ENCODE assay signal across 19 mouse cellular contexts in the genomic region with DNA sequence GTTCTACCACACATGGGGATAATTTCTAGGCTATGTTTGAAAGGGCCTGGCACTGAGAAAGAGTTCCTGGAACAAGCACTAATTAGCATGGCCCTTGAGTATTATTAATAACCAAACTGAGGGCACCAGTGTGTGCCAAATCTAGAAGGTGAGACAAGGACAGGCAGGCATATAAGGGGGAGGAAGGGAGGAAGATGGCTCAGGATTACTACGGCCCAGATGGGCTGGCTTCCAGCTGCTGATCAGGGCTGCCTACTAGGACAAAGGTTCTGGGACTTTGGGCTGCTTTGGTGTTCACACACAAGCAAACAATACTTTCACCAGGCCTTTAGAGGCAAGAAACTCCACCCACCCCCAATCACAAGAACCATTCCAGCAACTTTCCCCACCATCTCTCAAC. TPM values are rescaled to one million over a fixed set of nuclear protein-coding genes. Genes with fewer than 3 reads are reported as not detected.
A peak's percentile ranks its signal among the peaks of the same experiment; 100 is the strongest.
DNase-seq lines count a peak whose midpoint lies in the region; ATAC-seq and TF ChIP-seq lines count a peak whose summit lies in the region.
"Had no signal": no experiment of that assay in that cellular context is flagged by ENCODE, and none has a peak within 500 bp of the region (broad histone marks: within the 10 kb centered on the region; RNA-seq: fewer than 3 reads in every experiment).

No protein-coding gene starts in this region.

- H3K79me2 ChIP-seq in liver, adult 2 months (ENCODE audit: control insufficient read depth, insufficient read depth, low read length) = no peaks in the 10 kb centered on the region

- TF ChIP-seq CTCF in liver, adult 2 months (IDR thresholded peaks at IDR 0.05; ENCODE audit: low read depth, low read length) = no peak
- no peak for TF ChIP-seq CTCF in heart, postnatal 0 days (IDR thresholded peaks at IDR 0.05; ENCODE audit: low read depth)
- no peak for TF ChIP-seq CTCF in intestine, postnatal 0 days (IDR thresholded peaks at IDR 0.05; ENCODE audit: low read depth)

- no peak for TF ChIP-seq EP300 in heart, postnatal 0 days (IDR thresholded peaks at IDR 0.05; ENCODE audit: low read depth)

- no peak overlapping the region for H3K4me3 ChIP-seq in heart, embryonic 11.5 days (ENCODE audit: low read depth, low read length)
- no peak overlapping the region for H3K4me3 ChIP-seq in liver, adult 2 months (ENCODE audit: insufficient read depth, low read depth, low read length)
- H3K4me3 ChIP-seq in liver, embryonic 12.5 days = no peak overlapping the region
- H3K4me3 ChIP-seq in heart, postnatal 0 days (ENCODE audit: low read depth, low read length) = no peak overlapping the region
- H3K4me3 ChIP-seq in midbrain, embryonic 13.5 days (replicated peaks) = no peak overlapping the region
- no peak overlapping the region for H3K4me3 ChIP-seq in intestine, postnatal 0 days (ENCODE audit: low read depth, low read length)
- H3K4me3 ChIP-seq: embryonic facial prominence, embryonic 13.5 days; hindbrain, embryonic 10.5 days; lung, embryonic 15.5 days had no signal

- DNase-seq in heart, adult 18-20 months = peak; percentile 48 to 57
- peak; percentile 79 for DNase-seq in liver, adult 2 months (ENCODE audit: extremely low read depth, low read depth, low spot score)
- DNase-seq in heart, postnatal 0 days (ENCODE audit: low spot score) = peak; percentile 16
- DNase-seq in kidney, postnatal 25 days = peak; percentile 24 to 41
- DNase-seq: cerebellum, adult 9-11 months; gastrocnemius, postnatal 36 days; midbrain, embryonic 14.5 days; right cerebral cortex, adult 18-20 months; thymus, adult 2 months had no signal

- WGBS in heart, embryonic 11.5 days (ENCODE audit: insufficient replicate concordance) = 63% methylated on average over 1 of the region's 1 CpGs
- 11% methylated on average over 1 of the region's 1 CpGs for WGBS in liver, adult 2 months
- 86% methylated on average over 1 of the region's 1 CpGs for WGBS in liver, embryonic 12.5 days (ENCODE audit: insufficient replicate concordance)
- 36% methylated on average over 1 of the region's 1 CpGs for WGBS in heart, postnatal 0 days
- 77% methylated on average over 1 of the region's 1 CpGs for WGBS in midbrain, embryonic 13.5 days
- 73% methylated on average over 1 of the region's 1 CpGs for WGBS in intestine, postnatal 0 days

- no peaks in the 10 kb centered on the region for H3K9me3 ChIP-seq in heart, embryonic 11.5 days (replicated peaks; ENCODE audit: control insufficient read depth, low read length)
- no peaks in the 10 kb centered on the region for H3K9me3 ChIP-seq in liver, embryonic 12.5 days (replicated peaks)
- no peaks in the 10 kb centered on the region for H3K9me3 ChIP-seq in heart, postnatal 0 days (replicated peaks; ENCODE audit: control insufficient read depth, low read length)
- H3K9me3 ChIP-seq in midbrain, embryonic 13.5 days = no peaks in the 10 kb centered on the region
- H3K9me3 ChIP-seq in intestine, postnatal 0 days (ENCODE audit: control insufficient read depth) = no peaks in the 10 kb centered on the region
- H3K9me3 ChIP-seq: embryonic facial prominence, embryonic 13.5 days; G1E; hindbrain, embryonic 10.5 days; lung, embryonic 15.5 days had no signal

- ATAC-seq in heart, embryonic 11.5 days (replicated peaks; ENCODE audit: insufficient number of reproducible peaks, low FRiP score, low TSS enrichment) = no peak
- no peak for ATAC-seq in liver, embryonic 12.5 days
- ATAC-seq in heart, postnatal 0 days (ENCODE audit: insufficient read depth, low read depth) = no peak
- no peak for ATAC-seq in midbrain, embryonic 13.5 days
- ATAC-seq in intestine, postnatal 0 days = no peak
- ATAC-seq: CD4-positive, CD25-positive, alpha-beta regulatory T cell, adult 4 months had no signal

- no peaks in the 10 kb centered on the region for H3K36me3 ChIP-seq in heart, embryonic 11.5 days (ENCODE audit: control insufficient read depth, insufficient read depth, low read length)
- H3K36me3 ChIP-seq in liver, adult 2 months (ENCODE audit: control insufficient read depth, insufficient read depth, low read length) = no peaks in the 10 kb centered on the region
- H3K36me3 ChIP-seq in liver, embryonic 12.5 days = no peaks in the 10 kb centered on the region
- H3K36me3 ChIP-seq in heart, postnatal 0 days (replicated peaks; ENCODE audit: control insufficient read depth, insufficient read depth, low read length) = no peaks in the 10 kb centered on the region
- no peaks in the 10 kb centered on the region for H3K36me3 ChIP-seq in midbrain, embryonic 13.5 days
- H3K36me3 ChIP-seq in intestine, postnatal 0 days (ENCODE audit: control insufficient read depth, insufficient read depth) = no peaks in the 10 kb centered on the region
- H3K36me3 ChIP-seq: embryonic facial prominence, embryonic 13.5 days; G1E; hindbrain, embryonic 10.5 days; lung, embryonic 15.5 days had no signal

- no peak for TF ChIP-seq POLR2A in liver, adult 2 months (IDR thresholded peaks at IDR 0.05; ENCODE audit: extremely low read depth, insufficient read depth, low read length)

- H3K27ac ChIP-seq in heart, embryonic 11.5 days (ENCODE audit: low read depth, low read length) = no peak overlapping the region
- H3K27ac ChIP-seq in liver, adult 2 months (replicated peaks; ENCODE audit: insufficient read depth, low read depth, low read length) = no peak overlapping the region
- no peak overlapping the region for H3K27ac ChIP-seq in liver, embryonic 12.5 days
- H3K27ac ChIP-seq in heart, postnatal 0 days (ENCODE audit: low read depth) = no peak overlapping the region
- H3K27ac ChIP-seq in midbrain, embryonic 13.5 days = no peak overlapping the region
- H3K27ac ChIP-seq in intestine, postnatal 0 days (ENCODE audit: low read depth, low read length) = no peak overlapping the region
- H3K27ac ChIP-seq: embryonic facial prominence, embryonic 13.5 days; hindbrain, embryonic 10.5 days; lung, embryonic 15.5 days had no signal

- peaks cover 6% of the 10 kb centered on the region for H3K27me3 ChIP-seq in heart, embryonic 11.5 days (ENCODE audit: control insufficient read depth, insufficient read depth, low read length)
- no peaks in the 10 kb centered on the region for H3K27me3 ChIP-seq in liver, adult 2 months (ENCODE audit: control insufficient read depth, insufficient read depth, low read length)
- H3K27me3 ChIP-seq in liver, embryonic 12.5 days (replicated peaks) = peaks cover 4% of the 10 kb centered on the region; the same call in 1 of the 2 replicates
- no peaks in the 10 kb centered on the region for H3K27me3 ChIP-seq in heart, postnatal 0 days (ENCODE audit: control insufficient read depth, insufficient read depth, low read length)
- no peaks in the 10 kb centered on the region for H3K27me3 ChIP-seq in midbrain, embryonic 13.5 days
- no peaks in the 10 kb centered on the region for H3K27me3 ChIP-seq in intestine, postnatal 0 days (replicated peaks; ENCODE audit: control insufficient read depth, insufficient read depth, low read length)
- H3K27me3 ChIP-seq: lung, embryonic 15.5 days had no signal

- H3K4me2 ChIP-seq in heart, embryonic 11.5 days = no peak overlapping the region
- no peak overlapping the region for H3K4me2 ChIP-seq in liver, embryonic 12.5 days
- no peak overlapping the region for H3K4me2 ChIP-seq in heart, postnatal 0 days (ENCODE audit: low read depth, low read length)
- no peak overlapping the region for H3K4me2 ChIP-seq in midbrain, embryonic 13.5 days (replicated peaks)
- no peak overlapping the region for H3K4me2 ChIP-seq in intestine, postnatal 0 days (replicated peaks; ENCODE audit: low read depth)
- H3K4me2 ChIP-seq: embryonic facial prominence, embryonic 13.5 days; liver, embryonic 11.5 days; lung, embryonic 15.5 days had no signal

- no peaks in the 10 kb centered on the region for H3K4me1 ChIP-seq in heart, embryonic 11.5 days (ENCODE audit: control insufficient read depth, insufficient read depth, low read length)
- H3K4me1 ChIP-seq in liver, adult 2 months (ENCODE audit: control insufficient read depth, insufficient read depth, low read length) = peaks cover 12% of the 10 kb centered on the region; the same call in 1 of the 2 replicates
- no peaks in the 10 kb centered on the region for H3K4me1 ChIP-seq in liver, embryonic 12.5 days
- H3K4me1 ChIP-seq in heart, postnatal 0 days (ENCODE audit: control insufficient read depth, insufficient read depth) = no peaks in the 10 kb centered on the region
- no peaks in the 10 kb centered on the region for H3K4me1 ChIP-seq in midbrain, embryonic 13.5 days (replicated peaks)
- H3K4me1 ChIP-seq in intestine, postnatal 0 days (replicated peaks; ENCODE audit: control insufficient read depth, insufficient read depth, low read length) = no peaks in the 10 kb centered on the region
- H3K4me1 ChIP-seq: embryonic facial prominence, embryonic 13.5 days; hindbrain, embryonic 10.5 days; lung, embryonic 15.5 days had no signal

- H3K9ac ChIP-seq in heart, embryonic 11.5 days (ENCODE audit: low read depth, low read length) = no peak overlapping the region
- no peak overlapping the region for H3K9ac ChIP-seq in liver, adult 2 months (ENCODE audit: low read depth, low read length)
- no peak overlapping the region for H3K9ac ChIP-seq in liver, embryonic 12.5 days
- H3K9ac ChIP-seq in heart, postnatal 0 days (replicated peaks; ENCODE audit: low read depth, low read length) = no peak overlapping the region
- H3K9ac ChIP-seq in midbrain, embryonic 13.5 days (replicated peaks) = no peak overlapping the region
- no peak overlapping the region for H3K9ac ChIP-seq in intestine, postnatal 0 days (ENCODE audit: low read depth, low read length)
- H3K9ac ChIP-seq: embryonic facial prominence, embryonic 13.5 days; lung, embryonic 15.5 days had no signal

RNA-seq across cellular contexts. Expression of gene Mtm1, which starts 24.2 kb away (rescaled TPM):
- 10 to 100 TPM; 15.9 to 16.2 TPM for total RNA-seq in heart, adult 18-20 months (2021)
- 3.5 and 4.2 TPM in 2 replicates for polyA plus RNA-seq in heart, embryonic 11.5 days (2014; fragmentation: Nextera tagmentation; extraction: Ambion mirVana)
- total RNA-seq in liver, adult 2 months (2014; rRNA removed) = 15.0 and 18.6 TPM in 2 replicates
- 2.1 and 2.4 TPM in 2 replicates for polyA plus RNA-seq in liver, adult 2 months (2012; rRNA removed)
- polyA plus RNA-seq in liver, embryonic 12.5 days (2016; fragmentation: Nextera tagmentation; extraction: Ambion mirVana) = 3.7 and 3.9 TPM in 2 replicates
- total RNA-seq in heart, postnatal 0 days (2014; rRNA removed; ENCODE audit: low replicate concordance) = 3.8 and 9.2 TPM in 2 replicates
- 7.8 and 8.5 TPM in 2 replicates for polyA plus RNA-seq in heart, postnatal 0 days (2015; fragmentation: Nextera tagmentation; extraction: Ambion mirVana)
- polyA plus RNA-seq in midbrain, embryonic 13.5 days (2015; fragmentation: Nextera tagmentation; extraction: Ambion mirVana) = 4.3 and 4.9 TPM in 2 replicates
- 17.8 and 18.0 TPM in 2 replicates for polyA plus RNA-seq in intestine, postnatal 0 days (2015; fragmentation: Nextera tagmentation; extraction: Ambion mirVana)

Comparison
In these comparisons a context has a peak if more than half of its experiments do, and no peak if none do; other contexts are left out.
1. DNase-seq: peak in every context shown above with its lines; median percentile 79 in liver, adult 2 months; 52 in heart, adult 18-20 months; 32 in kidney, postnatal 25 days; 16 in heart, postnatal 0 days.